Mouse (Mus musculus) midbrain, embryonic 16.5 days (tissue): Measurements from ENCODE around the gene Stradb. TPM values are rescaled to one million over a fixed set of nuclear protein-coding genes. Genes with fewer than 3 reads are reported as not detected.

Experiments
- polyA plus RNA-seq: library from polyadenylated mRNA; unstranded; fragments of >200 nt; fragmentation: Nextera tagmentation; extraction: Ambion mirVana; gene quantifications from 2 replicates; pipeline ENCODE4 v1.2.1, GENCODE M21; 2015

Gene Stradb
- polyA plus RNA-seq, 1 experiment from 2014 or later: 124 TPM

Other genes starting within 250 kb of the Stradb start
- gene Casp8, start 178.1 kb upstream of the Stradb start, polyA plus RNA-seq: 5.1 and 5.3 TPM in 2 replicates
- 17.3 and 17.6 TPM in 2 replicates for gene Trak2, start 92 bp upstream of the Stradb start, polyA plus RNA-seq
- gene C2cd6, start 121.4 kb downstream of the Stradb start, polyA plus RNA-seq: not detected in 2 replicates
- gene Tmem237, start 146.9 kb downstream of the Stradb start, polyA plus RNA-seq: 49.9 and 50.3 TPM in 2 replicates
- gene Mpp4, start 189.9 kb downstream of the Stradb start, polyA plus RNA-seq: 0.97 and 1.1 TPM in 2 replicates